Mouse (Mus musculus): ENCODE measurements at regions not wholly inside any gene's neighbourhood (a gene's known extent, or its start where the extent isn't known, plus 50 kb on each side); places are given as distances from the start of the nearest gene placed in this dataset.
A peak's percentile ranks its signal among the peaks of the same experiment; 100 is the strongest.

DNA sequence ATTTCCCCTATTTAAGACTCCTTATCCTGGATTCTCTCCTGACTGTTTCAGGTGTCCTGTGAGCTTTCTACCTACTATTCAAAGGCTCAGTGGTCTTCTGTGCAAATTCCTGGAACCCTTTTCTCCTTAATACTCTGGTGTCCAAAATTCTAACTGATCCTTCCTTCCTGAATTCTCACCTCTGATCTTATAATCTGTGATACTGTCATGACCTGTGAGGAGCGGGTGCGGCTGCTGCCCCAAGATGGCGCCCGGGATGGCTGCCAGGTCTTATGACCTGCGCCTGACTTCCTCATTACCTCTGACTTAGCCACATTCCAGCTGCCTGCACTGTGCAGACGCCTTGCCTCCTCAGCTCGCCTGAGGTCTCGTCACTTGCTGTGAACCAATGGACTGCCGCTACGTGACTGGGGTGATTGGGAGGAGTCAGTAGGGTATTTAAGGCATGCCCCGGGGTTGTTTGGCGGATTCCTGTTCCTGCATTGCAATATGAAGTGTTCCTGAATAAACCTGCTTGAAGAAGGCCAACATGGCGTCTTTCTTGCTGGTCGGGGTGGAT is 131.2 kb downstream of the Ptbp2 start:
- DNase-seq (ENCODE audit: low spot score in 2 of 2): no peak

DNA sequence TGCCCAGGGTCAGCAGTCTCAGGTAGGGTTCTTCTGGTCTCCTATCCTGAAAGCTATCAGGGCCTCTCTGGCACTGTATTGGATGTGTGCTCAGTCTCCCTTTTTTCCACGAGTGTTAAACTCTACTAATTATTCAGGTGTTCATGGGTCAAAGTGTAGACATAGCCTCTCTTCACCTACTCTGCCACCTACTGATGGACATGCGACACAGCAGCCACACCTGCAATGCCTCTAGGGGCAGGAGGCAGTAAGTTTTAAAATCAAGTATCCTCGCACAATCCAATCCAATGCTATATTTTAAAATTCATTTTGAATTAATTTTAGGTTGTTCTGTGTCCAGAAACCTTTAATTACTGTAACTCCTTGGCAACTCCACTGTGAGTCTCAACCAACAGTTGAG is 145.6 kb downstream of the Ptbp2 start:
- no peak for DNase-seq (ENCODE audit: low spot score in 2 of 2)

DNA sequence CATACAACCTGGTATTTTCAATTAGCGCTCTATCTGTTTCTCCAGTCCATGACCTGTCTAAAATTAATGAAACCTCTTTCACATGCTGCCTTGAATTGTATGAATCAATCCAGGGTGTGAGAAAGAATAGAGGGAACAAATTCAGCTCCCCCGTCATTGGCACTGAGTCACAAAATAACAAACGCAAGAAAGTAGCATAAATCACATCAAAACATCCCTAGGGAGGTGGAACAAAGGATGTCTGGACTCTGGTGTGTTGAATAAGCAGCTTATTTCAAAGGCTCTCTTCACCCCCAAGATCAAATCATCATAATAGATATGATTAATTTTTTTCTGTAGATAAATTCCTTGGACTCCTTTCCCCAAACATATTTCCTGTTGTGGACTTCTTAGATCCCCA is 148.6 kb downstream of the Ptbp2 start:
- DNase-seq (ENCODE audit: low spot score in 2 of 2): no peak

DNA sequence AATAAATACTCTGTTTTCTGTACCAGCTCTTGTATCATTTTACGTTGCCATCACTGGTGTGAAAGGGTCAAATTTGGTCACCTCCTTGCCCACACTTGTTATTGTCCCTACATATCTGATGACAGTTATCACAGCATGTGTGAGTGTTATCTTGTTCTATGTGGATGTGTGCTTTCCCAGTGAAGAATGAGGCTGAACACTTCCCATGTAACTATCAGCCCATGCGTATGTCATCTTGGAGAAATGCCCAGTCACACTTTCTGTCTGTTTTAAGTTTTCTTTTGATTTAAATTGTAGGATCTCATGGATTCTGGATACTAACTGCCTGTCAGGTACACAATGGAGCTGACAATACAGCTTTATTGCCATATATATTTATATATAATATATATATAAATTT is 150.8 kb downstream of the Ptbp2 start:
- DNase-seq (ENCODE audit: low spot score in 2 of 2): peak in 1 of 2 experiments; percentile 4

DNA sequence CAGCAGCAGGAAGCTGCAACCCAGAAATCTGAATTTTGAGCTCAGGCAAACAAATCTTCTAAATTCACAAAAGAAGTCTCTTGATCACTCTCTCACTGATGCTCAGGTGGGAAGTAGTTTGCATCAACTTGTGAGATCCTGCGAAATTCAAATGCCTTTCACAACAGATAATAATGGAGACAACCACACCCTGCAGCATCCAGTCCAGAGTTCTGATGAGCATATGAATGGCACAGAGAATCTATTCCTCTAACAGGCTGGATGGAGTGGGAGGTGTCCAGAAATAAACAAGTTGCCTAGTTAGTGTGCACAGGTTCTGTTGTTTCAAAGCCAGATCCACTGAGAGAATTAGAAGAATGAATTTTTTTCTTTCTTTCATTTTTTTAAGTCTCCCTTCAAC is 178.2 kb downstream of the Ptbp2 start:
- peak in 1 of 2 experiments; percentile 17 for DNase-seq (ENCODE audit: low spot score in 2 of 2)

DNA sequence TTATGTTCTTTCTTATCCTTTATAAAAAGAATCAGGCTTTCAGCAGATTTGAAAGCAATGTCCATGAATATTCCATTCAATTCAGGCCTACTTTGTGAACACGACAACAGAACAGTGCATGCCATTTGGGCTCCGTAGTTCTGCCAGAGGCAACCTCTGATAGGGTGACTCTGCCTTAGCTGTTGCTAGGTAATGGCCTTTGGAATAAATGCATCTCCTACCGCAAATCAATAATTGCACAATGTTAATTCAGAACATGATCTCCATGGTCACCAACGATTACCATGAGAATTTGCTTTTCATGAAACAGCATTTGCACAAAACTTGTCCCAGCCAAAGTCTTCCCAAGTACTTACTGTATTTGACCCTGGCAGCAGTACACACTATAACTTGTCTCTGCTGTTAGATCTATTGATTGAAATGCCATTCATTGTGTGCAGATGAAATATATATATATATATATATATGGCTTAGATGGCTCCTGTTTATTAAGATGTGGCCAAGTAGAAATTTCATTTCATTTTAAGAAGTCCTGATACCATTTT is 195.3 kb downstream of the Ptbp2 start:
- peak in 1 of 2 experiments; percentile 24 for DNase-seq (ENCODE audit: low spot score in 2 of 2)

DNA sequence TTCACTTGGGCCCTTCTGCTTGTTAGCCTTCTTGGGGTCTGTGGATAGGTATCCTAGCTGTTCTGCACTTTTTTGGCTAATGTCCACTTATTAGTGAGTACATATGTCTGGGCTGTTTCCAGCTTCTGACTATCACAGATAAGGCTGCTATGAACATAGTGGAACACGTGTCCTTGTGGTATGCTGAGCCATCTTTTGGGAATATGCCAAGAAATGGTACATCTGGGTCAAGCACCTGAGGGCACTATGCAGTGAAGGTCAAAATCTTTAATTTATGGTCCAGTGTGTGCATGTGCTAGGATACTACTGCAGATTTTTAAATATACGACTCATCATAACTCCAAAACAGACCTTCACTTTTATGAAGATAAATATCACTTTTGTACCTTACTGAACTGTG is 196.3 kb downstream of the Ptbp2 start:
- no peak for DNase-seq (ENCODE audit: low spot score in 2 of 2)

DNA sequence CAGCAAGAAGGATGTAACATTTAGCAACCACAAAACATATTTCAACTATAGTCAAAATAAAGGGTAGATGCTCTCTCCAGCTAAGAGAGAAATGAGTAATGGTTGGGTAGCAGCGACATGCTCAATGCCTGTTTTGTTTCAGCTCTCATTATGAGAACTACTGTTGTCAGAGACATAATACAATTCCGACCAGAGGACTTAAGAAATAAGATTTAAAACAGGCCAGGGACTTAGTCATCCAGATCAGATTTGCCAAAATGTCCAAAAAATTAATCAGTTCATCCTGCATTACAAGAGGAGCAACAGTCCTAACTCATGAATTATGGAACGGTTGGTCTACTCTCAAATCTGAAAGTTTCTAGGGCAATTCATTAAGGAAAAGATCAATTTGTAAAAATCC is 208.8 kb downstream of the Ptbp2 start:
- no peak for DNase-seq (ENCODE audit: low spot score in 2 of 2)

DNA sequence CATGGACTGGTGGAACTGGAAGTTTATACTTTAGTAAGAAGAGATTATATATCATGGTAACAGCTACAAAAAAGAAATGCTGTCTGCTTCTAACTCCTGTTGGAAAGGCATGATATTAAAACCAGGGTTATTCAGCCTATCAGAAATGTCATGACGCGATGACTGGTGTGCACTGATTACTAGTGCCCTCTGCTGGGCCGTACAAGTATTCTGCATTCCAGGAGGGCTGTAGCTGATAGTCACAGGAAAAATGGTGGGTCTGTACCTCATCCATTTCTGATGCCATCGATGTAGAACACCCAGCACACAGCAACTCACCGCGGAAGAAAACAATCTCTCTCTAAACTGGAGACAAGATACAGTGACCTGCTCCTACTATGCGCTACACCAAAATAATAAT is 246.4 kb downstream of the Ptbp2 start:
- peak in 1 of 2 experiments; percentile 4 for DNase-seq (ENCODE audit: low spot score in 2 of 2)

DNA sequence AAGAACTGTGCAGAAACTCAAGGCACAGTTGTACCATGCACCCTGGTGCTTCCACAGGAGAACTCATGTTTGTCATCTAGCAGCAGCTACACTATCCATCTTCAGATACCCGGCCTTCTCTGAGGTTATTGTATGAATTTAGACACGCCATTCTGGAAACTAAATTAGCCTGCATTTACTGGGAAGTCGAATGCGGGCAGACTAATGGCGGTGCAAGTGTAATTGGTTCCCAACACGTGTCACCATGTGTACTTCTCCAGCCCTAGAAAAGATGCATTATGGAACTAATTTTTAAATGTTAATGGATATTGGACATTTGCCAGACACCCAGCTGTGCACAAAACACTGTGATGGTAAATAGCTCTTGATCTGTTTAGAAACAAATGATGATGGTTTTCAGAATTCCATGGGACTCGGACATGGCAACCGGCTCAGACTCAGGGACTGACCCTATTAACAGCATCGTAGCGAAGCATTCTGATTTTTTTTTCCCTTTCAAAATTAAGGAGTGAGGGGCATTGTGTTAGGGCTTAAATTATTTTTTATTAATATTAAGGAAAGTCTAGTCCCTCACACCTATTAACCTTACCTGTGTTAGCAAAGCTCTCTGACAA is 259.6 kb downstream of the Ptbp2 start:
- no peak for DNase-seq (ENCODE audit: low spot score in 2 of 2)

DNA sequence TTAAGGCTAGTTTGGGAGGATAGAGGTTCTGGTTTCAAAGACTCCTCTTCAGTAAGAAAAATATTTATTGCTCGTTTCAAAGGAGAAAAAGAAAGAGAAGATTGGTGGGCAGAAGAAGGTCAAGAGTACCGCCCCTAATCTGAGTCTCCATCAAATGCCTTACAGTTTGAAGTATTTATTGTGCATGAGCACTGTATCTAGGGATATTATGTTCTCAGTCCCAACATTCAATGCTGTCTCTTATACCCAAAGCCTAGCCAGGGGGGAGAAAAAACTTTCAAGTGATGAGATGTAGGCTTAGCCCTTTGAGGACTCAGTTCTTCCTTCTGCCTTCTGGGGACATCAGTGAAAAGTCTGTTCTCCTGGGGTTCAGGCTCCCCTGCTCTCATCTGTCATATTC is 271.7 kb downstream of the Ptbp2 start:
- no peak for DNase-seq (ENCODE audit: low spot score in 2 of 2)

DNA sequence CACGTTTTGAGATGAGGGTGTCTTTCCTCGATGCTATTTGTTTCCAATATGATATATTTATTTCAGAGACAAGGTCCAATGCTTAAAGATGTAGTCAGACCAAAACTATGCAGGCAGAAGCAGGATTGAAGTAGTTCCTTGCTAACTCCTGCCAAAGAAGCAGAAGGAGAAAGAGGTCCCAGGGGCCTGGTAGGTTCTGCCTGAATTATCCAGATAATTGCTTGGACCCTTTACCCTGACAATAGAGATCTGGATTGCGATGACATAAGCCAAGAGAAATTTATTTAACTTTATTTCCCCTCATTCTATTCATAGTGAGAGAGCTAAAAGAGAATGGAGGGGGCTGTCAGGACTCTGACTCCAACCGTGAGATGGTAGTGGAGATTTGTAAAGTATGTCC is 275.1 kb downstream of the Ptbp2 start:
- no peak for DNase-seq (ENCODE audit: low spot score in 2 of 2)

DNA sequence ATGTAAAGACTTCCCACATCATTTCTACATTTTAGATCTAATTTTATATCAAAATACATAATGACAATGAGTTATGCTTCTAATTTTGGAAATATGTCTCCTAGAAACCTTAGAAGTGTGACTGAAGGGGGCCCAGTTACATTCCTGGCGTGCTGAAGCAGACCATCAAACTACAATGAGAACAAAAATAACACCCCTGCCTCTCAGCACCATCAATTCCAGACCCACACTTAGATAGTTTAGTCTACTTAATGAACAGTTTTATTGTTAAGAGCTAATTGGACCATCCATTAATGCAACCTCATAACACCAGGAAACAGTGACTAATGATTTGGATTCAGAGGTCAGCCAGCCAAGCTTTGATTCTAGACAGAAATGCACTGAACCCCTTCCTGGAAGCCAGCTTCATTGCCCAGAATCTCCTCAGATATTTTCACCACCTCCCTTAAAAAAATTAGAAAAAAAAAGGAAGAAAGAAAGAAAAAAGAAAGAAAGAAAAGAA is 280.7 kb downstream of the Ptbp2 start:
- DNase-seq (ENCODE audit: low spot score in 2 of 2): no peak

DNA sequence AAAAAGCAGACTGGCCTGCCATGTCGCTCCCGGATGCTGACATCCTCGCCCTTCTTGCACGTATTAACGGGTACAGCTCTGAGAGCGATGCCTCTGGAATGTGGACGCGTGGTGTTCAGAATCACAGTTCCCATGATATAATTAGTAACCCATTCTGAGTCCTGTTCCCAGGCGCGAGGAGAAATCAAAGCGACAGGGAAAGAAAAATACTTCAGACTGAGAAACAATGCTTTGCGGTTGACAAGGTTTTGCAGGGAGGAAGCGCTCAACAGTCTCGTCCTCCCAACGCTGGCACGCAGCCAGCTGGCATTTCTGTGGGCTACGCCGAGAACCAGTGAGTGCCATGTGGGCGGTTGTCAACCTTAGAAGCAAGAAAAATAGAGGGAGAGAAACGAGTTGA is 285.6 kb downstream of the Ptbp2 start:
- peak; percentile 70 to 85 for DNase-seq (ENCODE audit: low spot score in 2 of 2)

DNA sequence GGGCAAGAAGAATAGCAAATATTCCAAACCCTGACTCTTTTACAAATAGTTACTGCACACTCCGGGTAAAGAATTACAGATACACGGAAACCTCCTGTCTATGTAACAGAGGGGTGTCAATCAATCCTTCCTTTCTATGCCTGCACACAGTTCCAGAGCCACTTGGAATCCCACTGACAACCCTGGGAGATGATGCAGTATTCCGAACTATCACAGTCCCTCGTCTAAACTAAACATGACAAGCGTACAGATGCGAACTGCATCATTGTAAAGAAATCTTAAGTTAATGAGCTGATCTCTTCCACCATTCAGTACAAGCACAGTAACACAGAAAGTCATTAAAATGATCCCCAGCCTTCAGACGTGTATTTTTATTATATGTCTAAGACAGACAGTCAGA is 286.4 kb downstream of the Ptbp2 start:
- no peak for DNase-seq (ENCODE audit: low spot score in 2 of 2)

DNA sequence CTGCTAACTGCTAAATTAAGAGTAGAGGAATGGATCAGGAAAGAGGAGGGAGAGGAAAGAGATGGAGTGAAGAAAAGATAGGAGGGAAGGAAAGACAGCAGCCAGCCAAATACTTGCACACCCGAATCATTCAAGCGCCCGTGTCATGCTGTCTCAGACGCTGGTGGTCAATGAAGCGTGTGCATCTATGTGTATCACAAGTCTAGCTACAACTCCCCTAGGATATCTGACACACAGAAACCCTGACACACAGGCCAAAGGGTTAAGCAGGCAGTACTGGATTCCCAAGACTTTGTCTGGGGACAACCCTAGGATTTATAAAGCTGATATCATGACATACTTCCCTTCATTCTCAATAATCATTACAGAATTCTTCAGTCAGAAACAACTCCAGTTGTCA is 289.7 kb downstream of the Ptbp2 start:
- no peak for DNase-seq (ENCODE audit: low spot score in 2 of 2)

DNA sequence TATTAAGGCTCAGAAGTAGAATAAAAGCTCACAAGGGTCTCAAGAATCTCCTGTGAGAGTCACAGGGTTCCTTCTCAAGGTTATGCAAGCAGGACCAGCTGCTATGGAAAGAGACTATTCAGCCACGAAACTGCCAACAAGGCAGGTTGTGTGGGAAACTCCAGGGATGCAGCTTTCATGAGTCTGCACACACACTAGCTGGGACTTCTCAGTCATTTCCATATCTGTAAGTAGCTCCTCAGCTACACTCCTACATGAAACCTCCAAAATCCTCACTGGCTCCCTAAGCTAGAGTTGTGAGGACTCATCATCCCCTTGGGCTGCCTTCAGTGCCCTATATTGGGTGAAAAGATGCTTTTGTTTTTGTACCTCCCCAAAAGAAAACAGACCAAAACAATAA is 291.6 kb downstream of the Ptbp2 start:
- no peak for DNase-seq (ENCODE audit: low spot score in 2 of 2)

DNA sequence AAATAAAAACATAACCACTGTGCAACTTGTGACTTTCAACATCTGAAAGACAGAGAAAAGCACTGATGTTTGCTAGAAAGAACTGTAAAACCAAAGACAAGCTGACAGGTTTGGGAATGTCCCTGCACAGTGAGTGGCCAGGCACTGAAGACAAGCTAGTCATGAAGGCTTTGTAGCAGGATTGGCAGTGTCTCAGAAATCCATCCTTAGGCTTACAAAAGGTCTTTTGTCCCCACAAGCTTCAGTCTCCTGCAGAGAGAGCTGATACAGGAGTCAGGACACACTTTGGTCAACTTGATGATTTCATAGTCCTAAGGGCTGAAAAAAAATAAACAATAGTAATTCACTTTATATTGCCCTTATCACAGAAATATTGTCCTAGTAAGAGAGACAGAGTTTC is 294.9 kb downstream of the Ptbp2 start:
- DNase-seq (ENCODE audit: low spot score in 2 of 2): no peak
